Mouse (Mus musculus): ENCODE measurements at regions not wholly inside any gene's neighbourhood (a gene's known extent, or its start where the extent isn't known, plus 50 kb on each side); places are given as distances from the start of the nearest gene placed in this dataset.

GRCm38 (mm10) chr14:111429101-111429857 is 245.6 kb upstream of the Slitrk5 start:
- Histone ChIP-seq H3K4me3 (ENCODE audit: insufficient read depth, low read length) (no peak overlapping the region), H3K4me1 (ENCODE audit: control insufficient read depth, insufficient read depth, low read length) (no peaks in the 10 kb centered on the region), H3K27ac (ENCODE audit: insufficient read depth, low read length) (no peak overlapping the region)
- TF ChIP-seq CTCF (IDR thresholded peaks at IDR 0.05; ENCODE audit: borderline replicate concordance, insufficient read depth, low read length) (no peak), POLR2A (IDR thresholded peaks at IDR 0.05; ENCODE audit: low read depth, low read length) (no peak)

All from embryonic fibroblast, embryonic 13.5 days (primary cell).